Mouse (Mus musculus): Measurements from ENCODE around the gene Col26a1. TPM values are rescaled to one million over a fixed set of nuclear protein-coding genes. Genes with fewer than 3 reads are reported as not detected.
A peak's percentile ranks its signal among the peaks of the same experiment; 100 is the strongest.

The Col26a1 gene
- total RNA-seq, 1 experiment, result 2.9 TPM

DNA sequence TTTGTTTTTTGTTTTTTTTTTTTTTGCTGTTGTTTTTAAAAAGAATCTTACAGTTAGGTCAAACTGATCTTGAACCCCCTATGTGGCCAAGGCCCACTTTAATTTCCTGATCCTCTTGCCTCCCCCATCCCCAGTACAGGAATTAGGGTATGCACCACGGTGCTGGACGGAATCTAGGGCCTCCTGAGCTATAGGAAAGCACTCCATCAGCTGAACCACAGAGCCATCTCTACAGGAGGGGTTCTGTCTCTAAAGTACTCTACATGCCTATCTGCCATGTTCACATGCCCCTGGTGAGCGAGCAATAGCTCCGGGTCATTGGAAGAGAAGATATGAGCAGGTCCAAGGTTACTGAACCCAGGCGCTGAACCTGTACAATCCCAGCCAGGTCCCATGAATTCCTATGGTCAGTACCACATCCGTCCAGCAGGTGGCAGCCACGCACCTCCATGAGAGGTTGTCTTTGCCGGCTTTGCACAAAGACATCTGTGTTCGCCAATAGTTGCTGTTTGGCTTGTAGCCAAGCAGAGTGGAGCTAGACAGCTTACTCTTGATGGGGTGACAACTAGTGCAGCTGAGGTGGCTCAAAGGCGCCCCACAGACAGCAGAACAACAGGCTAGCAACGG lies 92.3 kb downstream of the Col26a1 start:
- Histone ChIP-seq H3K4me3 (ENCODE audit: insufficient read depth in 1 of 2, low read depth in 1 of 2, low read length in 2 of 2, poor library complexity in 1 of 2, severe bottlenecking in 1 of 2) (no peak overlapping the region), H3K4me1 (ENCODE audit: control insufficient read depth in 2 of 2, insufficient read depth in 2 of 2, low read length in 2 of 2, poor library complexity in 1 of 2) (0 out of 4 replicates have a peak, but pooled peaks cover 0 to 3% of the 10 kb centered on the region in 2 experiments), H3K9ac (ENCODE audit: insufficient read depth, low read depth, low read length, poor library complexity, severe bottlenecking) (no peak overlapping the region), H3K9me3 (ENCODE audit: control insufficient read depth, insufficient read depth, low read depth, low read length) (no peaks in the 10 kb centered on the region), H3K36me3 (ENCODE audit: control insufficient read depth, insufficient read depth, low read length, poor library complexity, severe bottlenecking) (no peaks in the 10 kb centered on the region), H3K27ac (ENCODE audit: insufficient read depth, low read depth, low read length, poor library complexity, severe bottlenecking) (no peak overlapping the region)
- peak; percentile 81 for DNase-seq (ENCODE audit: low read depth, low spot score)
- in situ Hi-C loops (cut with MboI; ENCODE audit: low sequenced_read_pairs in 2 of 2, unreplicated experiment in 2 of 2), result loop anchor here (10.0 to 25.0 kb wide), 2 partner anchors 94 to 97 kb away; partner anchors contain the start of gene Col26a1 (in 2 of the 2)
- TF ChIP-seq ZC3H11A (IDR thresholded peaks at IDR 0.05; ENCODE audit: borderline replicate concordance, low read depth, low read length), result peak; percentile 76; the same call in 1 of the 2 replicates
- no peak for TF ChIP-seq MAFK (IDR thresholded peaks at IDR 0.05; ENCODE audit: insufficient read depth, low read depth, low read length)
- no peak for TF ChIP-seq ZNF384 (IDR thresholded peaks at IDR 0.05; ENCODE audit: low read depth, low read length)
- no peak for TF ChIP-seq CHD2 (IDR thresholded peaks at IDR 0.05; ENCODE audit: low read depth, low read length)
- no peak for TF ChIP-seq HCFC1 (IDR thresholded peaks at IDR 0.05; ENCODE audit: borderline replicate concordance, insufficient read depth, low read length)

DNA sequence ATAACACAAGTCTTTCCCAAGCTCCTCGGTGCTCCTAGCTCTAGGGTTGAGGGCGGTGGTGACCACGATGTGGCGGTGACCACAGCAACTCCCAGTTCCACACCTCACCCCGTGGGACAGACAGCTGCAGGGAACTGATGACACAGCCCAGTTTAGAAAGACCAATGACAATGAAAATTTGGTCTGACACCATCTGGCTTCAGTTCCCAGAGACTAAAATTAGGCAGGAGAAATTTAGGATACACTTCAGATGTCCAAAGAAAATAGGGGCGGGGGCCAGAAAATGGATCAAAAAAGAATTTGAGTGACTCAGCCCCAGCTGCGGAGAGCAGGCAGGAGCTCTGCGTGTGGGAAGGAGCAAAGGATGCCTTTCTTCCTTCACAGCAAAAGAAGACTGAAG lies 98.5 kb downstream of the Col26a1 start:
- Histone ChIP-seq H3K9ac (ENCODE audit: insufficient read depth, low read depth, low read length, poor library complexity, severe bottlenecking) (no peak overlapping the region), H3K27ac (ENCODE audit: insufficient read depth, low read depth, low read length, poor library complexity, severe bottlenecking) (no peak overlapping the region), H3K4me1 (ENCODE audit: control insufficient read depth in 2 of 2, insufficient read depth in 2 of 2, low read length in 2 of 2, poor library complexity in 1 of 2) (peaks cover 2 to 5% of the 10 kb centered on the region in 2 experiments; a peak in 2 of 4 replicates), H3K4me3 (ENCODE audit: insufficient read depth in 1 of 2, low read depth in 1 of 2, low read length in 2 of 2, poor library complexity in 1 of 2, severe bottlenecking in 1 of 2) (no peak overlapping the region), H3K36me3 (ENCODE audit: control insufficient read depth, insufficient read depth, low read length, poor library complexity, severe bottlenecking) (no peaks in the 10 kb centered on the region), H3K9me3 (ENCODE audit: control insufficient read depth, insufficient read depth, low read depth, low read length) (no peaks in the 10 kb centered on the region)
- no peak for TF ChIP-seq ZNF384 (IDR thresholded peaks at IDR 0.05; ENCODE audit: low read depth, low read length)
- TF ChIP-seq CHD2 (IDR thresholded peaks at IDR 0.05; ENCODE audit: low read depth, low read length), result no peak
- no peak for TF ChIP-seq ZC3H11A (IDR thresholded peaks at IDR 0.05; ENCODE audit: borderline replicate concordance, low read depth, low read length)
- no peak for TF ChIP-seq HCFC1 (IDR thresholded peaks at IDR 0.05; ENCODE audit: borderline replicate concordance, insufficient read depth, low read length)
- no peak for TF ChIP-seq MAFK (IDR thresholded peaks at IDR 0.05; ENCODE audit: insufficient read depth, low read depth, low read length)
- in situ Hi-C loops (cut with MboI; ENCODE audit: low sequenced_read_pairs in 2 of 2, unreplicated experiment in 2 of 2), result loop anchor here in 1 of 2 experiments (25.0 kb wide), 1 partner anchor 103 kb away; the partner anchor contains the start of gene Col26a1
- no peak for DNase-seq (ENCODE audit: low read depth, low spot score)

DNA sequence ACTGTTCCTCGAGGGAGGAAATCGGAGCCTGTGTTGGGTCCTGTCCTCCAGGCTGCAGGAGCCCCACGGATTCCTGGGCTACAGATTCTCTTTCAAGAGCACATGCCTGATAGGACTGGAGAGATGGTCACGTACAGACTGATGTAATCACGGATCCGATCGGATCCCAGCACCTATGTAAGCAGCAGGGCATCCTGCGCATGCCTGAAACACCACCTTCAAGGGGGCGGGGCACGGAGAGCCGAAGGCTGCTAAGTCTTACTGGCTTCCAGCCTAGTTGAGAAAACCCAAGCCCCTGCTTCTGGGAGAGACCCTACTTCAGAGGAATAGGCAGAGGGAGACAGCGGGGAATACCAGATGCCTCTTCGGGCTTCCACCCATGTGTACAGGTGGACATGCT lies 100.4 kb downstream of the Col26a1 start:
- H3K27ac ChIP-seq (ENCODE audit: insufficient read depth, low read depth, low read length, poor library complexity, severe bottlenecking), result no peak overlapping the region
- no peak for DNase-seq (ENCODE audit: low read depth, low spot score)

DNA sequence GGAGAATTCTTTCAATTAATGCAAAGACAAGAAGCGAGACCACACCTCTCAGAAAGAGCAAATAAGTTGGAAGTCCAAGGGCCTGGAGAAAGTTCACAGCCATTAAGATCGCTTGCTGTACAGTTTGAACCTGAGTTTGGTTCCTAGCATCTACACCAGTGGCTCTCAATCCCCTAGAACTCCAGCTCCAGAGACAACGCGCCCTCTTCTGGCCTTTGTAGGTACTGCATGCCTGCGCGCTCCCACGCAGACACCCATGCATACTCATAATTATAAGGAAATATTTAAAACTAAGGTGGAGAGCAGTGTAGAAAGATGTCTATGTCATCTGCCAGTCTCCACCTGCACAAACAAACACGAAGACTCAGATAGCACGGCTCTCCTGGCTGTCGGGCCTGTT lies 102.5 kb downstream of the Col26a1 start:
- peak; percentile 41 for DNase-seq (ENCODE audit: low read depth, low spot score)
- in situ Hi-C loops (cut with MboI; ENCODE audit: low sequenced_read_pairs in 2 of 2, unreplicated experiment in 2 of 2), result loop anchor here in 1 of 2 experiments (25.0 kb wide), 1 partner anchor 107 kb away; the partner anchor contains the start of gene Col26a1
- no peak for TF ChIP-seq MAFK (IDR thresholded peaks at IDR 0.05; ENCODE audit: insufficient read depth, low read depth, low read length)
- no peak for TF ChIP-seq HCFC1 (IDR thresholded peaks at IDR 0.05; ENCODE audit: borderline replicate concordance, insufficient read depth, low read length)
- no peak for TF ChIP-seq CHD2 (IDR thresholded peaks at IDR 0.05; ENCODE audit: low read depth, low read length)
- TF ChIP-seq ZC3H11A (IDR thresholded peaks at IDR 0.05; ENCODE audit: borderline replicate concordance, low read depth, low read length), result no peak
- Histone ChIP-seq H3K9me3 (ENCODE audit: control insufficient read depth, insufficient read depth, low read depth, low read length) (no peaks in the 10 kb centered on the region), H3K36me3 (ENCODE audit: control insufficient read depth, insufficient read depth, low read length, poor library complexity, severe bottlenecking) (no peaks in the 10 kb centered on the region), H3K4me3 (ENCODE audit: insufficient read depth in 1 of 2, low read depth in 1 of 2, low read length in 2 of 2, poor library complexity in 1 of 2, severe bottlenecking in 1 of 2) (peak overlapping the region in 1 of 2 experiments; percentile 1; a peak in 1 of 4 replicates), H3K27ac (ENCODE audit: insufficient read depth, low read depth, low read length, poor library complexity, severe bottlenecking) (no peak overlapping the region; the same call in 1 of the 2 replicates), H3K4me1 (ENCODE audit: control insufficient read depth in 2 of 2, insufficient read depth in 2 of 2, low read length in 2 of 2, poor library complexity in 1 of 2) (peaks cover 2 to 8% of the 10 kb centered on the region in 2 experiments; a peak in 2 of 4 replicates), H3K9ac (ENCODE audit: insufficient read depth, low read depth, low read length, poor library complexity, severe bottlenecking) (no peak overlapping the region)

More for the DNA sequence above, 100.4 kb downstream of the Col26a1 start:
- in situ Hi-C loops (cut with MboI; ENCODE audit: low sequenced_read_pairs in 2 of 2, unreplicated experiment in 2 of 2), result loop anchor here in 1 of 2 experiments (25.0 kb wide), 1 partner anchor 105 kb away; the partner anchor contains the start of gene Col26a1
- TF ChIP-seq HCFC1 (IDR thresholded peaks at IDR 0.05; ENCODE audit: borderline replicate concordance, insufficient read depth, low read length) (no peak), MAFK (IDR thresholded peaks at IDR 0.05; ENCODE audit: insufficient read depth, low read depth, low read length) (no peak), ZNF384 (IDR thresholded peaks at IDR 0.05; ENCODE audit: low read depth, low read length) (no peak), CHD2 (IDR thresholded peaks at IDR 0.05; ENCODE audit: low read depth, low read length) (no peak), ZC3H11A (IDR thresholded peaks at IDR 0.05; ENCODE audit: borderline replicate concordance, low read depth, low read length) (no peak)
- Histone ChIP-seq H3K4me1 (ENCODE audit: control insufficient read depth in 2 of 2, insufficient read depth in 2 of 2, low read length in 2 of 2, poor library complexity in 1 of 2) (peaks cover 2 to 8% of the 10 kb centered on the region in 2 experiments; a peak in 2 of 4 replicates), H3K36me3 (ENCODE audit: control insufficient read depth, insufficient read depth, low read length, poor library complexity, severe bottlenecking) (no peaks in the 10 kb centered on the region), H3K9me3 (ENCODE audit: control insufficient read depth, insufficient read depth, low read depth, low read length) (no peaks in the 10 kb centered on the region), H3K4me3 (ENCODE audit: insufficient read depth in 1 of 2, low read depth in 1 of 2, low read length in 2 of 2, poor library complexity in 1 of 2, severe bottlenecking in 1 of 2) (peak overlapping the region in 1 of 2 experiments; percentile 38; a peak in 1 of 4 replicates), H3K9ac (ENCODE audit: insufficient read depth, low read depth, low read length, poor library complexity, severe bottlenecking) (no peak overlapping the region)

All from ES-E14 (cell line).